Mouse (Mus musculus): ENCODE measurements around the gene Sec23b. TPM values are rescaled to one million over a fixed set of nuclear protein-coding genes. Genes with fewer than 3 reads are reported as not detected.

Sec23b gene
- polyA plus RNA-seq, 1 experiment from 2014 or later: 69.1 TPM

- no peak for ATAC-seq
- Histone ChIP-seq H3K9ac (ENCODE audit: low read depth, low read length) (no peak overlapping the region), H3K27ac (ENCODE audit: low read depth, low read length) (no peak overlapping the region), H3K4me2 (replicated peaks; ENCODE audit: low read depth) (no peak overlapping the region), H3K27me3 (replicated peaks; ENCODE audit: control insufficient read depth, insufficient read depth, low read length) (no peaks in the 10 kb centered on the region), H3K4me3 (ENCODE audit: low read depth, low read length) (no peak overlapping the region), H3K36me3 (ENCODE audit: control insufficient read depth, insufficient read depth) (peaks cover 67% of the 10 kb centered on the region), H3K9me3 (ENCODE audit: control insufficient read depth) (no peaks in the 10 kb centered on the region), H3K4me1 (replicated peaks; ENCODE audit: control insufficient read depth, insufficient read depth, low read length) (no peaks in the 10 kb centered on the region)
- WGBS: 91% methylated on average over 7 of the region's 7 CpGs
- TF ChIP-seq CTCF (IDR thresholded peaks at IDR 0.05; ENCODE audit: low read depth): no peak
Observed at GRCm38 (mm10) chr2:144537123-144537522, 18.9 kb upstream of the Sec23b start.

GRCm38 (mm10) chr2:144541246-144541645 lies 14.8 kb upstream of the Sec23b start:
- no peak for ATAC-seq
- Histone ChIP-seq H3K9me3 (ENCODE audit: control insufficient read depth) (no peaks in the 10 kb centered on the region), H3K4me3 (ENCODE audit: low read depth, low read length) (no peak overlapping the region), H3K4me1 (replicated peaks; ENCODE audit: control insufficient read depth, insufficient read depth, low read length) (no peaks in the 10 kb centered on the region), H3K9ac (ENCODE audit: low read depth, low read length) (no peak overlapping the region), H3K27me3 (replicated peaks; ENCODE audit: control insufficient read depth, insufficient read depth, low read length) (no peaks in the 10 kb centered on the region), H3K27ac (ENCODE audit: low read depth, low read length) (no peak overlapping the region), H3K36me3 (ENCODE audit: control insufficient read depth, insufficient read depth) (peaks cover 52% of the 10 kb centered on the region), H3K4me2 (replicated peaks; ENCODE audit: low read depth) (no peak overlapping the region)
- peak; percentile 48 for TF ChIP-seq CTCF (IDR thresholded peaks at IDR 0.05; ENCODE audit: low read depth)
- 90% methylated on average over 4 of the region's 4 CpGs for WGBS

GRCm38 (mm10) chr2:144543670-144544069 lies 12.4 kb upstream of the Sec23b start:
- H3K4me3 ChIP-seq (ENCODE audit: low read depth, low read length): no peak overlapping the region
- TF ChIP-seq CTCF (IDR thresholded peaks at IDR 0.05; ENCODE audit: low read depth): no peak
- H3K27ac ChIP-seq (ENCODE audit: low read depth, low read length): no peak overlapping the region

GRCm38 (mm10) chr2:144544630-144545029 lies 11.4 kb upstream of the Sec23b start:
- H3K27ac ChIP-seq (ENCODE audit: low read depth, low read length): no peak overlapping the region
- ATAC-seq: no peak

More at GRCm38 (mm10) chr2:144543670-144544069, 12.4 kb upstream of the Sec23b start:
- Histone ChIP-seq H3K27me3 (replicated peaks; ENCODE audit: control insufficient read depth, insufficient read depth, low read length) (no peaks in the 10 kb centered on the region), H3K9ac (ENCODE audit: low read depth, low read length) (no peak overlapping the region), H3K4me2 (replicated peaks; ENCODE audit: low read depth) (no peak overlapping the region), H3K36me3 (ENCODE audit: control insufficient read depth, insufficient read depth) (peaks cover 44% of the 10 kb centered on the region), H3K9me3 (ENCODE audit: control insufficient read depth) (no peaks in the 10 kb centered on the region), H3K4me1 (replicated peaks; ENCODE audit: control insufficient read depth, insufficient read depth, low read length) (no peaks in the 10 kb centered on the region)
- WGBS: 90% methylated on average over 6 of the region's 6 CpGs
- no peak for ATAC-seq

GRCm38 (mm10) chr2:144545061-144545460 lies 11.0 kb upstream of the Sec23b start:
- no peak overlapping the region for H3K9ac ChIP-seq (ENCODE audit: low read depth, low read length)
- H3K4me2 ChIP-seq (replicated peaks; ENCODE audit: low read depth): no peak overlapping the region
- H3K9me3 ChIP-seq (ENCODE audit: control insufficient read depth): no peaks in the 10 kb centered on the region
- no peak for ATAC-seq
- no peak overlapping the region for H3K27ac ChIP-seq (ENCODE audit: low read depth, low read length)
- WGBS: 55% methylated on average over 2 of the region's 2 CpGs
- peaks cover 37% of the 10 kb centered on the region for H3K36me3 ChIP-seq (ENCODE audit: control insufficient read depth, insufficient read depth)
- no peak for TF ChIP-seq CTCF (IDR thresholded peaks at IDR 0.05; ENCODE audit: low read depth)
- no peaks in the 10 kb centered on the region for H3K27me3 ChIP-seq (replicated peaks; ENCODE audit: control insufficient read depth, insufficient read depth, low read length)
- H3K4me3 ChIP-seq (ENCODE audit: low read depth, low read length): no peak overlapping the region
- H3K4me1 ChIP-seq (replicated peaks; ENCODE audit: control insufficient read depth, insufficient read depth, low read length): peaks cover 2% of the 10 kb centered on the region

More at GRCm38 (mm10) chr2:144544630-144545029, 11.4 kb upstream of the Sec23b start:
- Histone ChIP-seq H3K36me3 (ENCODE audit: control insufficient read depth, insufficient read depth) (peaks cover 40% of the 10 kb centered on the region), H3K9ac (ENCODE audit: low read depth, low read length) (no peak overlapping the region), H3K4me2 (replicated peaks; ENCODE audit: low read depth) (no peak overlapping the region), H3K4me1 (replicated peaks; ENCODE audit: control insufficient read depth, insufficient read depth, low read length) (no peaks in the 10 kb centered on the region), H3K4me3 (ENCODE audit: low read depth, low read length) (no peak overlapping the region), H3K9me3 (ENCODE audit: control insufficient read depth) (no peaks in the 10 kb centered on the region), H3K27me3 (replicated peaks; ENCODE audit: control insufficient read depth, insufficient read depth, low read length) (no peaks in the 10 kb centered on the region)
- WGBS: 61% methylated on average over 6 of the region's 6 CpGs
- TF ChIP-seq CTCF (IDR thresholded peaks at IDR 0.05; ENCODE audit: low read depth): no peak

- H3K4me3 ChIP-seq (ENCODE audit: low read depth, low read length): no peak overlapping the region
- no peak overlapping the region for H3K4me2 ChIP-seq (replicated peaks; ENCODE audit: low read depth)
- H3K36me3 ChIP-seq (ENCODE audit: control insufficient read depth, insufficient read depth): peaks cover 33% of the 10 kb centered on the region
- peaks cover 3% of the 10 kb centered on the region for H3K4me1 ChIP-seq (replicated peaks; ENCODE audit: control insufficient read depth, insufficient read depth, low read length)
- H3K27ac ChIP-seq (ENCODE audit: low read depth, low read length): no peak overlapping the region
- no peaks in the 10 kb centered on the region for H3K27me3 ChIP-seq (replicated peaks; ENCODE audit: control insufficient read depth, insufficient read depth, low read length)
- 13% methylated on average over 1 of the region's 1 CpGs for WGBS
- H3K9me3 ChIP-seq (ENCODE audit: control insufficient read depth): no peaks in the 10 kb centered on the region
- TF ChIP-seq CTCF (IDR thresholded peaks at IDR 0.05; ENCODE audit: low read depth): no peak
- H3K9ac ChIP-seq (ENCODE audit: low read depth, low read length): no peak overlapping the region
- no peak for ATAC-seq
Observed at GRCm38 (mm10) chr2:144545481-144545880, 10.5 kb upstream of the Sec23b start.

GRCm38 (mm10) chr2:144547559-144547958 lies 8.5 kb upstream of the Sec23b start:
- no peak overlapping the region for H3K4me3 ChIP-seq (ENCODE audit: low read depth, low read length)
- H3K4me1 ChIP-seq (replicated peaks; ENCODE audit: control insufficient read depth, insufficient read depth, low read length): peaks cover 3% of the 10 kb centered on the region
- H3K4me2 ChIP-seq (replicated peaks; ENCODE audit: low read depth): no peak overlapping the region
- no peak for TF ChIP-seq CTCF (IDR thresholded peaks at IDR 0.05; ENCODE audit: low read depth)
- H3K36me3 ChIP-seq (ENCODE audit: control insufficient read depth, insufficient read depth): peaks cover 28% of the 10 kb centered on the region
- 71% methylated on average over 4 of the region's 4 CpGs for WGBS
- ATAC-seq: no peak
- H3K27me3 ChIP-seq (replicated peaks; ENCODE audit: control insufficient read depth, insufficient read depth, low read length): no peaks in the 10 kb centered on the region
- no peak overlapping the region for H3K27ac ChIP-seq (ENCODE audit: low read depth, low read length)
- no peak overlapping the region for H3K9ac ChIP-seq (ENCODE audit: low read depth, low read length)
- H3K9me3 ChIP-seq (ENCODE audit: control insufficient read depth): no peaks in the 10 kb centered on the region
